Mouse (Mus musculus) MEL (cell line): ENCODE results near the gene Cd8b1. TPM values are rescaled to one million over a fixed set of nuclear protein-coding genes. Genes with fewer than 3 reads are reported as not detected.

Experiments used
- DNase-seq: peaks from one replicate; pipeline ENCODE4 v3.0.0; 2011; ENCODE audit warnings: low read depth, low spot score
- H3K27ac ChIP-seq: 2 replicates; pipeline ENCODE4 v1.5.1; 2012; ENCODE audit warnings: low read depth, mild to moderate bottlenecking, control low read depth, low read length, moderate library complexity; ENCODE audit not compliant: control insufficient read depth
- H3K27me3 ChIP-seq, 2 experiments: fragments of 150-350 bp in 1 of 2; sonication (generic) in 1 of 2; 2 replicates each; pipeline ENCODE4 v1.6.1; 2012; ENCODE audit warnings: low read length in 2 of 2, mild to moderate bottlenecking in 2 of 2, improper control_type of control experiment in 1 of 2, moderate library complexity in 1 of 2; ENCODE audit not compliant: insufficient read depth in 2 of 2, control insufficient read depth in 1 of 2
- H3K36me3 ChIP-seq, 2 experiments: 2 replicates each; pipeline ENCODE4 v1.6.1; 2012 to 2014; ENCODE audit warnings: low read length in 2 of 2, improper control_type of control experiment in 1 of 2, inconsistent platforms in 1 of 2, mild to moderate bottlenecking in 1 of 2; ENCODE audit not compliant: insufficient read depth in 2 of 2, control insufficient read depth in 1 of 2
- H3K4me1 ChIP-seq, 2 experiments: fragments of 150-350 bp in 1 of 2; sonication (generic) in 1 of 2; 2 replicates each; pipeline ENCODE4 v1.6.1; 2012; ENCODE audit warnings: low read length in 2 of 2, improper control_type of control experiment in 1 of 2, mild to moderate bottlenecking in 1 of 2; ENCODE audit not compliant: insufficient read depth in 2 of 2, control insufficient read depth in 1 of 2
- H3K4me3 ChIP-seq, 2 experiments: fragments of 150-350 bp in 1 of 2; sonication (generic) in 1 of 2; 2 replicates each; pipeline ENCODE4 v1.5.1; 2012; ENCODE audit warnings: low read depth in 2 of 2, low read length in 2 of 2, mild to moderate bottlenecking in 2 of 2, moderate library complexity in 2 of 2, control low read depth in 1 of 2, improper control_type of control experiment in 1 of 2; ENCODE audit not compliant: control insufficient read depth in 1 of 2, insufficient read depth in 1 of 2
- H3K79me2 ChIP-seq: 2 replicates; pipeline ENCODE4 v1.6.1; 2012; ENCODE audit warnings: mild to moderate bottlenecking, low read length, moderate library complexity; ENCODE audit not compliant: control insufficient read depth, poor library complexity, insufficient read depth
- H3K9ac ChIP-seq: 2 replicates; pipeline ENCODE4 v1.6.1; 2012; ENCODE audit warnings: low read depth, mild to moderate bottlenecking, control low read depth, low read length, moderate library complexity; ENCODE audit not compliant: control insufficient read depth, poor library complexity, severe bottlenecking
- H3K9me3 ChIP-seq: fragments of 150-350 bp; sonication (generic); replicated peaks from 2 replicates; pipeline ENCODE4 v1.6.1; 2012; ENCODE audit warnings: mild to moderate bottlenecking, low read length, improper control_type of control experiment, moderate library complexity; ENCODE audit not compliant: insufficient read depth
- BHLHE40 ChIP-seq: IDR thresholded peaks from 2 replicates; pipeline ENCODE4 v1.6.1; 2012; ENCODE audit warnings: low read depth, mild to moderate bottlenecking, inconsistent platforms, low read length, improper control_type of control experiment, borderline replicate concordance
- CHD1 ChIP-seq: IDR thresholded peaks from 2 replicates; pipeline ENCODE4 v1.6.1; 2012; ENCODE audit warnings: low read depth, mild to moderate bottlenecking, inconsistent platforms, low read length, improper control_type of control experiment
- CTCF ChIP-seq, 3 experiments: IDR thresholded peaks in 2 of 3; conservative IDR thresholded peaks in 1 of 3; 2 replicates each; pipeline ENCODE4 v1.5.1; 2011 to 2012; ENCODE audit warnings: low read length in 3 of 3, low read depth in 2 of 3, mild to moderate bottlenecking in 2 of 3, improper control_type of control experiment in 1 of 3, inconsistent platforms in 1 of 3, mixed read lengths in 1 of 3, moderate library complexity in 1 of 3; ENCODE audit not compliant: control insufficient read depth in 1 of 3, insufficient read depth in 1 of 3, poor library complexity in 1 of 3, severe bottlenecking in 1 of 3
- E2F4 ChIP-seq: IDR thresholded peaks from 2 replicates; pipeline ENCODE4 v1.6.1; 2011; ENCODE audit warnings: low read depth, low read length, improper control_type of control experiment, borderline replicate concordance
- GABPA ChIP-seq: IDR thresholded peaks from 2 replicates; pipeline ENCODE4 v1.6.1; 2012; ENCODE audit warnings: low read depth, mild to moderate bottlenecking, inconsistent platforms, low read length, improper control_type of control experiment, moderate library complexity
- HCFC1 ChIP-seq: IDR thresholded peaks from 2 replicates; pipeline ENCODE4 v1.6.1; 2012; ENCODE audit warnings: low read depth, mild to moderate bottlenecking, inconsistent platforms, low read length, improper control_type of control experiment, moderate library complexity
- JUND ChIP-seq: IDR thresholded peaks from 2 replicates; pipeline ENCODE4 v1.6.1; 2011; ENCODE audit warnings: low read depth, mild to moderate bottlenecking, improper control_type of control experiment, low read length
- MAX ChIP-seq: IDR thresholded peaks from 2 replicates; pipeline ENCODE4 v1.6.1; 2011; ENCODE audit warnings: low read length, improper control_type of control experiment
- MAZ ChIP-seq: IDR thresholded peaks from 2 replicates; pipeline ENCODE4 v1.6.1; 2012; ENCODE audit warnings: low read depth, mild to moderate bottlenecking, inconsistent platforms, low read length, improper control_type of control experiment
- MXI1 ChIP-seq: IDR thresholded peaks from 2 replicates; pipeline ENCODE4 v1.6.1; 2011; ENCODE audit warnings: mild to moderate bottlenecking, low read depth, low read length, improper control_type of control experiment
- POLR2AphosphoS2 ChIP-seq: IDR thresholded peaks from 2 replicates; pipeline ENCODE4 v1.6.1; 2011; ENCODE audit warnings: low read length, improper control_type of control experiment
- POLR2AphosphoS5 ChIP-seq: IDR thresholded peaks from 2 replicates; pipeline ENCODE4 v1.6.1; 2012; ENCODE audit warnings: low read depth, borderline replicate concordance, mild to moderate bottlenecking, inconsistent platforms, low read length, moderate library complexity, mixed read lengths
- RCOR1 ChIP-seq: IDR thresholded peaks from 2 replicates; pipeline ENCODE4 v1.6.1; 2012; ENCODE audit warnings: low read depth, mild to moderate bottlenecking, inconsistent platforms, low read length, improper control_type of control experiment
- SMC3 ChIP-seq: IDR thresholded peaks from 2 replicates; pipeline ENCODE4 v1.6.1; 2011; ENCODE audit warnings: low read depth, low read length, improper control_type of control experiment
- TAL1 ChIP-seq: IDR thresholded peaks from 2 replicates; pipeline ENCODE4 v1.6.1; 2012; ENCODE audit warnings: mild to moderate bottlenecking, inconsistent platforms, low read length, moderate library complexity, mixed read lengths
- TBP ChIP-seq: IDR thresholded peaks from 2 replicates; pipeline ENCODE4 v1.8.0; 2011; ENCODE audit warnings: low read depth, low read length, improper control_type of control experiment
- TCF12 ChIP-seq: IDR thresholded peaks from 2 replicates; pipeline ENCODE4 v1.6.1; 2014; ENCODE audit warnings: low read depth, mild to moderate bottlenecking, inconsistent platforms, low read length, improper control_type of control experiment, moderate library complexity
- UBTF ChIP-seq: IDR thresholded peaks from 2 replicates; pipeline ENCODE4 v1.6.1; 2012; ENCODE audit warnings: low read depth, mild to moderate bottlenecking, inconsistent platforms, low read length, improper control_type of control experiment, moderate library complexity, borderline replicate concordance; ENCODE audit not compliant: insufficient read depth
- USF1 ChIP-seq: IDR thresholded peaks from 2 replicates; pipeline ENCODE4 v1.6.1; 2014; ENCODE audit warnings: low read depth, mild to moderate bottlenecking, inconsistent platforms, low read length, improper control_type of control experiment, moderate library complexity
- USF2 ChIP-seq, 2 experiments: IDR thresholded peaks; 2 replicates each; pipeline ENCODE4 v1.6.1; 2011 to 2012; ENCODE audit warnings: improper control_type of control experiment in 2 of 2, low read length in 2 of 2, borderline replicate concordance in 1 of 2, inconsistent platforms in 1 of 2, low read depth in 1 of 2, mild to moderate bottlenecking in 1 of 2; ENCODE audit not compliant: insufficient read depth in 1 of 2
- ZNF384 ChIP-seq: IDR thresholded peaks from 2 replicates; pipeline ENCODE4 v1.6.1; 2012; ENCODE audit warnings: low read depth, mild to moderate bottlenecking, inconsistent platforms, low read length, improper control_type of control experiment
- polyA plus RNA-seq, 2 experiments: library from polyadenylated mRNA; stranded (reverse) in 1 of 2; unstranded in 1 of 2; fragments of >175 nt in 1 of 2; fragments of >200 nt in 1 of 2; gene quantifications; 2 replicates each; pipeline versions ENCODE4 v1.2.1 to v1.2.4; 2012; ENCODE audit warnings: low replicate concordance in 2 of 2, low read depth in 1 of 2; ENCODE audit not compliant: insufficient read length in 2 of 2, insufficient read depth in 1 of 2, missing spikeins in 1 of 2
- total RNA-seq: library from RNA; depleted of rRNA; stranded (reverse); fragments of 300-350 nt; gene quantifications from 2 replicates; pipeline ENCODE4 v1.2.3, GENCODE M21; 2012

Cd8b1 gene
- total and polyA plus RNA-seq, 3 experiments: not detected

DNA sequence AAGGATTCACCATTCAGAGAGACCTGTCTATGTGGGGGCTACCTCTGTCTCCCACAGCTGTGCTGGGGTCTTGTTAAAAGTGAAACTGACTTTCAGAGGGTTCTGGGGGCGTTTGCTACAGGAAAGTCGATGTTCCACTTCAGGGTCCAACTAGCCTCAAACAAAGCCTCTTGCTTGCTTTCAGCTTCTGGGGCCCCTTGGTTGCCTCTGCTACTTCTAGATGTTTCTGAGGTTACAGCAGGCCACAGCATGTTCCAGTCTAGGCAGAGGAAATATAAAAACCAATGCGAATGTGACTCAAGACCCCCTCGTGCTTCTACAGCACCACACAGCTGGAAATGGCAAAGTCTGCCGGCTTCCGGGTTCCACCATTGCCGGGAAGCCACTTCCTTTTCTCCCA is 34.9 kb downstream of the Cd8b1 start:
- DNase-seq: no peak
- Histone ChIP-seq H3K4me1 (no peaks in the 10 kb centered on the region), H3K27me3 (peaks cover 4 to 6% of the 10 kb centered on the region in 2 experiments; a peak in 3 of 4 replicates), H3K36me3 (no peaks in the 10 kb centered on the region), H3K9me3 (no peaks in the 10 kb centered on the region), H3K27ac (no peak overlapping the region), H3K4me3 (no peak overlapping the region), H3K79me2 (no peaks in the 10 kb centered on the region), H3K9ac (no peak overlapping the region)
- TF ChIP-seq TAL1: no peak
- TF ChIP-seq USF1: no peak
- TF ChIP-seq MAZ: no peak
- TF ChIP-seq MAX: no peak
- no peak for TF ChIP-seq GABPA
- no peak for TF ChIP-seq SMC3
- TF ChIP-seq HCFC1: no peak
- TF ChIP-seq JUND: no peak

DNA sequence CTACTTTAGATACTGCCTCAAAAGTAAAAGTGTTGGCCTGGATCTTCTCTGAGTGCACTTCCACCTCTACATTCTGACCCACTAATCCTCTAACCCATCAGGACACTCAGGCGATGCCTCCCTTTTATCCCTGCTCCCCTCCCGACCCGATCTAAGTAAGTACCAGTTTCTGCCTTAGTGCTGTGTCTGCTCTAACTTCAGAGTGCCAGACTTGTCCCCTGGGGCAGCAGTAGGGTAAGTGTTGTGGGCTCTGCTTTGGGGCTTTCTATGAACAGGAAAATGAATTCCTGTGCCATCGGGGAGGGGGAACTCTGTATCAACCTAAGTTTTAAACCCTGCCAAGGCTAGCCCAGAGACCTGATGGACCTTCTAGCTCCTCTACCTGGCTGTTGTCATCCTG is 37.6 kb downstream of the Cd8b1 start:
- no peak for DNase-seq
- Histone ChIP-seq H3K27ac (no peak overlapping the region), H3K4me1 (no peaks in the 10 kb centered on the region)
- TF ChIP-seq POLR2AphosphoS2 (no peak), UBTF (no peak), RCOR1 (no peak), TBP (no peak), ZNF384 (no peak), JUND (no peak), USF1 (no peak), CTCF (IDR thresholded peaks at IDR 0.05 in 2 of 3, conservative IDR thresholded peaks at IDR 0.05 in 1 of 3; ENCODE audit: control insufficient read depth in 1 of 3, insufficient read depth in 1 of 3, low read depth in 2 of 3, low read length in 3 of 3, poor library complexity in 1 of 3, severe bottlenecking in 1 of 3) (no peak), USF2 (IDR thresholded peaks at IDR 0.05; ENCODE audit: borderline replicate concordance in 1 of 2, insufficient read depth in 1 of 2, low read depth in 1 of 2, low read length in 2 of 2) (no peak), POLR2AphosphoS5 (no peak), CHD1 (no peak), MXI1 (no peak), E2F4 (no peak), MAZ (no peak), TCF12 (no peak), BHLHE40 (no peak)
- TF ChIP-seq, all 39 proteins: peak for 0
- H3K4me3 ChIP-seq: no peak overlapping the region
- H3K36me3 ChIP-seq: no peaks in the 10 kb centered on the region
- H3K9me3 ChIP-seq: no peaks in the 10 kb centered on the region
- no peaks in the 10 kb centered on the region for H3K79me2 ChIP-seq
- no peaks in the 10 kb centered on the region; a peak in 1 of 4 replicates for H3K27me3 ChIP-seq
- no peak overlapping the region for H3K9ac ChIP-seq
